Mouse (Mus musculus) kidney, adult 2 months (tissue): ENCODE data around the gene Pole4.

Experiments used
- CTCF ChIP-seq: fragments of 200-500 bp; conservative IDR thresholded peaks from 2 replicates; pipeline ENCODE4 v1.5.1; 2011; ENCODE audit warnings: low read depth, mild to moderate bottlenecking, control low read depth, low read length, moderate library complexity, mixed read lengths; ENCODE audit not compliant: insufficient read depth, insufficient read length
- POLR2A ChIP-seq: fragments of 200-500 bp; IDR thresholded peaks from one replicate; pipeline ENCODE4 v1.6.1; 2011; ENCODE audit warnings: low read depth, low read length, control low read depth

GRCm38 (mm10) chr6:82747085-82747484 is 41.9 kb upstream of the Pole4 start:
- TF ChIP-seq POLR2A (no peak), CTCF (no peak)
